Mouse (Mus musculus): Measurements from ENCODE around the gene Rad54l. TPM values are rescaled to one million over a fixed set of nuclear protein-coding genes. Genes with fewer than 3 reads are reported as not detected.

The Rad54l gene
- polyA plus RNA-seq, 1 experiment from 2014 or later = 9.3 TPM

GRCm38 (mm10) chr4:116152702-116153101 lies 29.2 kb upstream of the Rad54l start:
- no peak overlapping the region for H3K4me3 ChIP-seq
- no peak for ATAC-seq (replicated peaks)
- H3K27ac ChIP-seq = no peak overlapping the region
- no peak overlapping the region for H3K4me2 ChIP-seq
- H3K9me3 ChIP-seq = no peaks in the 10 kb centered on the region
- no peaks in the 10 kb centered on the region for H3K27me3 ChIP-seq (replicated peaks)
- 96% methylated on average over 15 of the region's 15 CpGs for WGBS
- H3K36me3 ChIP-seq (replicated peaks) = peaks cover 41% of the 10 kb centered on the region
- H3K9ac ChIP-seq = no peak overlapping the region
- peaks cover 14% of the 10 kb centered on the region for H3K4me1 ChIP-seq

- Histone ChIP-seq H3K36me3 (replicated peaks) (peaks cover 33% of the 10 kb centered on the region), H3K4me1 (peaks cover 14% of the 10 kb centered on the region), H3K27ac (peak within 1 kb of the TSS; percentile 87), H3K27me3 (replicated peaks) (no peaks in the 10 kb centered on the region), H3K4me3 (peak within 1 kb of the TSS; percentile 75), H3K4me2 (peak within 1 kb of the TSS; percentile 55), H3K9me3 (no peaks in the 10 kb centered on the region), H3K9ac (peak within 1 kb of the TSS; percentile 90)
- no peak for ATAC-seq (replicated peaks)
- WGBS = 75% methylated on average over 6 of the region's 6 CpGs
Observed at GRCm38 (mm10) chr4:116151238-116151637, 27.7 kb upstream of the Rad54l start, which contains the start of gene Lurap1. Lurap1 (minus strand) TSS chr4:116151338.

- Histone ChIP-seq H3K4me2 (peak overlapping the region; percentile 55), H3K36me3 (replicated peaks) (peaks cover 29% of the 10 kb centered on the region), H3K4me3 (peak overlapping the region; percentile 75), H3K27ac (peak overlapping the region; percentile 87; the same call in 1 of the 2 replicates), H3K9me3 (no peaks in the 10 kb centered on the region), H3K4me1 (peaks cover 14% of the 10 kb centered on the region), H3K9ac (peak overlapping the region; percentile 90), H3K27me3 (replicated peaks) (no peaks in the 10 kb centered on the region)
- 17% methylated on average over 4 of the region's 4 CpGs for WGBS
- ATAC-seq (replicated peaks) = peak; percentile 35
Observed at GRCm38 (mm10) chr4:116150862-116151221, 27.4 kb upstream of the Rad54l start.

GRCm38 (mm10) chr4:116150156-116150861 lies 26.8 kb upstream of the Rad54l start:
- under 1% methylated on average over 71 of the region's 73 CpGs for WGBS
- Histone ChIP-seq H3K4me2 (peak overlapping the region; percentile 55), H3K27ac (peak overlapping the region; percentile 87), H3K4me3 (peak overlapping the region; percentile 75), H3K9me3 (no peaks in the 10 kb centered on the region), H3K4me1 (peaks cover 14% of the 10 kb centered on the region), H3K9ac (peak overlapping the region; percentile 90), H3K36me3 (replicated peaks) (peaks cover 24% of the 10 kb centered on the region; the same call in 1 of the 2 replicates), H3K27me3 (replicated peaks) (no peaks in the 10 kb centered on the region)
- ATAC-seq (replicated peaks) = peak; percentile 94

- H3K4me1 ChIP-seq = peaks cover 17% of the 10 kb centered on the region
- 20% methylated on average over 6 of the region's 6 CpGs for WGBS
- no peaks in the 10 kb centered on the region for H3K9me3 ChIP-seq
- peak overlapping the region; percentile 90 for H3K9ac ChIP-seq
- H3K36me3 ChIP-seq (replicated peaks) = peaks cover 18% of the 10 kb centered on the region; the same call in 1 of the 2 replicates
- ATAC-seq (replicated peaks) = peak; percentile 41
- H3K27ac ChIP-seq = peak overlapping the region; percentile 87
- peak overlapping the region; percentile 55 for H3K4me2 ChIP-seq
- no peaks in the 10 kb centered on the region; the same call in 1 of the 2 replicates for H3K27me3 ChIP-seq (replicated peaks)
- H3K4me3 ChIP-seq = peak overlapping the region; percentile 75
Observed at GRCm38 (mm10) chr4:116149812-116150155, 26.3 kb upstream of the Rad54l start.

- H3K4me3 ChIP-seq = peak overlapping the region; percentile 61
- WGBS = under 1% methylated on average over 42 of the region's 47 CpGs
- H3K9ac ChIP-seq = peak overlapping the region; percentile 63
- H3K9me3 ChIP-seq = no peaks in the 10 kb centered on the region
- H3K36me3 ChIP-seq (replicated peaks) = no peaks in the 10 kb centered on the region
- peak overlapping the region; percentile 93 for H3K4me2 ChIP-seq
- ATAC-seq (replicated peaks) = peak; percentile 73
- no peak overlapping the region for H3K27ac ChIP-seq
- peaks cover 19% of the 10 kb centered on the region for H3K4me1 ChIP-seq
- H3K27me3 ChIP-seq (replicated peaks) = no peaks in the 10 kb centered on the region; the same call in 1 of the 2 replicates
Observed at GRCm38 (mm10) chr4:116143891-116144717, 20.6 kb upstream of the Rad54l start.

- peaks cover 19% of the 10 kb centered on the region for H3K4me1 ChIP-seq
- H3K4me2 ChIP-seq = peak overlapping the region; percentile 93
- ATAC-seq (replicated peaks) = no peak
- no peak overlapping the region for H3K27ac ChIP-seq
- no peak overlapping the region for H3K9ac ChIP-seq
- peak overlapping the region; percentile 61 for H3K4me3 ChIP-seq
- 21% methylated on average over 7 of the region's 7 CpGs for WGBS
- H3K27me3 ChIP-seq (replicated peaks) = no peaks in the 10 kb centered on the region; the same call in 1 of the 2 replicates
- no peaks in the 10 kb centered on the region for H3K9me3 ChIP-seq
- no peaks in the 10 kb centered on the region for H3K36me3 ChIP-seq (replicated peaks)
Observed at GRCm38 (mm10) chr4:116143317-116143811, 19.9 kb upstream of the Rad54l start.

- WGBS = 84% methylated on average over 7 of the region's 7 CpGs
- H3K4me1 ChIP-seq = peaks cover 19% of the 10 kb centered on the region
- H3K9me3 ChIP-seq = no peaks in the 10 kb centered on the region
- ATAC-seq (replicated peaks) = no peak
- H3K9ac ChIP-seq = no peak overlapping the region
- no peak overlapping the region for H3K4me3 ChIP-seq
- no peak overlapping the region for H3K27ac ChIP-seq
- no peak overlapping the region for H3K4me2 ChIP-seq
- no peaks in the 10 kb centered on the region for H3K36me3 ChIP-seq (replicated peaks)
- no peaks in the 10 kb centered on the region; the same call in 1 of the 2 replicates for H3K27me3 ChIP-seq (replicated peaks)
Observed at GRCm38 (mm10) chr4:116142269-116142668, 18.8 kb upstream of the Rad54l start.

GRCm38 (mm10) chr4:116141736-116142135 lies 18.2 kb upstream of the Rad54l start:
- peaks cover 19% of the 10 kb centered on the region for H3K4me1 ChIP-seq
- H3K4me2 ChIP-seq = no peak overlapping the region
- H3K27me3 ChIP-seq (replicated peaks) = no peaks in the 10 kb centered on the region; the same call in 1 of the 2 replicates
- H3K9me3 ChIP-seq = no peaks in the 10 kb centered on the region
- H3K4me3 ChIP-seq = no peak overlapping the region
- H3K9ac ChIP-seq = no peak overlapping the region
- no peak overlapping the region for H3K27ac ChIP-seq
- H3K36me3 ChIP-seq (replicated peaks) = no peaks in the 10 kb centered on the region
- 71% methylated on average over 1 of the region's 1 CpGs for WGBS
- ATAC-seq (replicated peaks) = no peak

- Histone ChIP-seq H3K9me3 (no peaks in the 10 kb centered on the region), H3K9ac (no peak overlapping the region), H3K4me2 (no peak overlapping the region), H3K4me3 (no peak overlapping the region), H3K27ac (no peak overlapping the region), H3K36me3 (replicated peaks) (no peaks in the 10 kb centered on the region), H3K27me3 (replicated peaks) (no peaks in the 10 kb centered on the region; the same call in 1 of the 2 replicates), H3K4me1 (peaks cover 19% of the 10 kb centered on the region)
- 78% methylated on average over 7 of the region's 7 CpGs for WGBS
- no peak for ATAC-seq (replicated peaks)
Observed at GRCm38 (mm10) chr4:116140801-116141574, 17.5 kb upstream of the Rad54l start.

- WGBS = 52% methylated on average over 13 of the region's 13 CpGs
- ATAC-seq (replicated peaks) = no peak
- Histone ChIP-seq H3K9me3 (no peaks in the 10 kb centered on the region), H3K4me1 (no peaks in the 10 kb centered on the region), H3K27me3 (replicated peaks) (no peaks in the 10 kb centered on the region), H3K4me2 (no peak overlapping the region), H3K9ac (no peak overlapping the region), H3K36me3 (replicated peaks) (no peaks in the 10 kb centered on the region), H3K4me3 (no peak overlapping the region), H3K27ac (no peak overlapping the region)
Observed at GRCm38 (mm10) chr4:116137421-116137996, 14.0 kb upstream of the Rad54l start.
